Mouse (Mus musculus) stomach, postnatal 0 days (tissue): ENCODE measurements at regions not wholly inside any gene's neighbourhood (a gene's known extent, or its start where the extent isn't known, plus 50 kb on each side); places are given as distances from the start of the nearest gene placed in this dataset.

Experiments
- CTCF ChIP-seq: IDR thresholded peaks from 2 replicates; pipeline ENCODE4 v1.5.1; 2016; ENCODE audit warnings: antibody characterized with exemption, low read depth, mild to moderate bottlenecking, moderate library complexity
- EP300 ChIP-seq: optimal IDR thresholded peaks from 2 replicates; pipeline ENCODE3; 2016; ENCODE audit warnings: antibody characterized with exemption

- TF ChIP-seq EP300: no peak
- TF ChIP-seq CTCF: no peak
Measured at GRCm38 (mm10) chrX:12252680-12253021, 92.5 kb upstream of the Bcor start.
